Mouse (Mus musculus) mouse embryonic stem cell (cell line): ENCODE results near the gene Bmp2k.
"Not testable (repeated sequence)": the region's sequence is repeated elsewhere in the genome, so short reads cannot be mapped to it uniquely, and the experiment has no call there.

Source experiments
- in situ Hi-C, 2 experiments: fragments of 300-500 bp; cut with MboI; formaldehyde crosslinking; loops; 1 replicate in 1 of 2; 3 replicates in 1 of 2; pipeline ENCODE4 v1.14.3; 2019 to 2020; ENCODE audit warnings: low sequenced_read_pairs in 2 of 2, low pct_unique_long_range_greater_than_20kb in 1 of 2, mixed read lengths in 1 of 2; ENCODE audit not compliant: unreplicated experiment in 1 of 2

Bmp2k gene

GRCm38 (mm10) chr5:96997802-96998565, 495 bp downstream of the Bmp2k start:
- in situ Hi-C loops: no loop called here

GRCm38 (mm10) chr5:96998566-96998907, 1.0 kb downstream of the Bmp2k start:
- in situ Hi-C loops: no loop called here

- in situ Hi-C loops: no loop called here
Measured at GRCm38 (mm10) chr5:96999601-97000000, 2.1 kb downstream of the Bmp2k start.

- in situ Hi-C loops: no loop called here
Measured at GRCm38 (mm10) chr5:97000524-97000923, 3.0 kb downstream of the Bmp2k start.

GRCm38 (mm10) chr5:97001153-97001552, 3.7 kb downstream of the Bmp2k start:
- in situ Hi-C loops: no loop called here

GRCm38 (mm10) chr5:97001571-97001970, 4.1 kb downstream of the Bmp2k start:
- in situ Hi-C loops: no loop called here

- in situ Hi-C loops: no loop called here
Measured at GRCm38 (mm10) chr5:97002336-97002735, 4.8 kb downstream of the Bmp2k start.

GRCm38 (mm10) chr5:97002937-97003336, 5.4 kb downstream of the Bmp2k start:
- in situ Hi-C loops: no loop called here

GRCm38 (mm10) chr5:97004178-97005030, 6.9 kb downstream of the Bmp2k start:
- in situ Hi-C loops: no loop called here

GRCm38 (mm10) chr5:97005891-97006290, 8.4 kb downstream of the Bmp2k start:
- in situ Hi-C loops: no loop called here

GRCm38 (mm10) chr5:97006929-97007328, 9.4 kb downstream of the Bmp2k start:
- in situ Hi-C loops: no loop called here

GRCm38 (mm10) chr5:97007496-97007895, 10.0 kb downstream of the Bmp2k start:
- in situ Hi-C loops: no loop called here

GRCm38 (mm10) chr5:97009140-97009539, 11.7 kb downstream of the Bmp2k start:
- in situ Hi-C loops: not testable (repeated sequence)

GRCm38 (mm10) chr5:97009601-97010335, 12.3 kb downstream of the Bmp2k start:
- in situ Hi-C loops: no loop called here

- in situ Hi-C loops: no loop called here
Measured at GRCm38 (mm10) chr5:97015781-97016508, 18.5 kb downstream of the Bmp2k start.

GRCm38 (mm10) chr5:97016842-97017577, 19.5 kb downstream of the Bmp2k start:
- in situ Hi-C loops: no loop called here

GRCm38 (mm10) chr5:97022305-97023278, 25.1 kb downstream of the Bmp2k start:
- in situ Hi-C loops: no loop called here
